Mouse (Mus musculus): Measurements from ENCODE around the gene Pxn. TPM values are rescaled to one million over a fixed set of nuclear protein-coding genes. Genes with fewer than 3 reads are reported as not detected.

The Pxn gene
- total and polyA plus RNA-seq, 2 experiments from 2014 or later, result 18.0 to 41.0 TPM

DNA sequence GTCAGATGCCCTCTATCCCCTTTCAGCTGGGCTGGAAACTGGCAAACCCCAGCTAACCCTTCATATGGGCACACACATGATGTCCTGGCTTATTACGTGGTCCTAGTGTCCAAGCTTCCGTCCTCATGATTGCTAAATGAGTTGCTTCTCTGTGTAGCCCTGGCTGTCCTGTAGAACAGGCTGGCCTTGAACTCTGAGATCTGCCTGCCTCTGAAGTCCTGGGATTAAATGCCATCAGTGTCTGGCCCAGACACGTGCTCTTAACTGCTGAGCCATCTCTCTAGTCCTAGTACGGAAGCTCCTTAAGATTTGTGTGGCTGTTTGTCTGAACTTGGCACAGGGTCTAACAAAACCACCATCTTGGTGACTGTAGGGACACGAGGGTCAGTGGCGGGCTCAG lies 97.1 kb downstream of the Pxn start:
- Histone ChIP-seq H3K9me3 (ENCODE audit: low read length) (no peaks in the 10 kb centered on the region), H3K4me3 (ENCODE audit: low read length) (no peak overlapping the region), H3K4me2 (ENCODE audit: low read depth, low read length) (no peak overlapping the region), H3K27ac (no peak overlapping the region), H3K4me1 (ENCODE audit: insufficient read depth, low read length) (no peaks in the 10 kb centered on the region), H3K27me3 (ENCODE audit: insufficient read depth, low read length) (no peaks in the 10 kb centered on the region), H3K36me3 (ENCODE audit: insufficient read depth, low read length) (peaks cover 77% of the 10 kb centered on the region), H3K9ac (replicated peaks; ENCODE audit: low read length) (no peak overlapping the region)
- 95% methylated on average over 6 of the region's 6 CpGs for WGBS
- no peak for TF ChIP-seq CTCF (IDR thresholded peaks at IDR 0.05; ENCODE audit: low read depth)
- DNase-seq (ENCODE audit: low spot score), result no peak
- no peak for ATAC-seq

Small RNA genes lying within 50 kb of the gene (microRNA-seq; reads per million reads assigned to microRNA genes)
- gene Mir7029, result 0.35 to 0.36 reads per million in 2 experiments

Other genes starting within 250 kb of the Pxn start
- gene Rnf10, start 233.8 kb upstream of the Pxn start, total RNA-seq (2014; rRNA removed), result 108 and 112 TPM in 2 replicates
- gene Rnf10, start 233.8 kb upstream of the Pxn start, polyA plus RNA-seq (2015; fragmentation: Nextera tagmentation; extraction: Ambion mirVana), result 141 and 145 TPM in 2 replicates
- gene Coq5, start 227.0 kb upstream of the Pxn start, total RNA-seq (2014; rRNA removed), result 30.5 and 31.4 TPM in 2 replicates
- 47.1 and 47.5 TPM in 2 replicates for gene Coq5, start 227.0 kb upstream of the Pxn start, polyA plus RNA-seq (2015; fragmentation: Nextera tagmentation; extraction: Ambion mirVana)
- 184 and 239 TPM in 2 replicates for gene Dynll1, start 205.7 kb upstream of the Pxn start, total RNA-seq (2014; rRNA removed)
- gene Dynll1, start 205.7 kb upstream of the Pxn start, polyA plus RNA-seq (2015; fragmentation: Nextera tagmentation; extraction: Ambion mirVana), result 1,016 and 1,030 TPM in 2 replicates
- 42.5 and 47.5 TPM in 2 replicates for gene Srsf9, start 179.5 kb upstream of the Pxn start, total RNA-seq (2014; rRNA removed)
- 119 and 127 TPM in 2 replicates for gene Srsf9, start 179.5 kb upstream of the Pxn start, polyA plus RNA-seq (2015; fragmentation: Nextera tagmentation; extraction: Ambion mirVana)
- 22.4 and 25.1 TPM in 2 replicates for gene Gatc, start 165.5 kb upstream of the Pxn start, total RNA-seq (2014; rRNA removed)
- gene Gatc, start 165.5 kb upstream of the Pxn start, polyA plus RNA-seq (2015; fragmentation: Nextera tagmentation; extraction: Ambion mirVana), result 27.5 and 32.1 TPM in 2 replicates
- 12.4 and 18.4 TPM in 2 replicates for gene Triap1, start 165.5 kb upstream of the Pxn start, total RNA-seq (2014; rRNA removed)
- 59.2 and 61.6 TPM in 2 replicates for gene Triap1, start 165.5 kb upstream of the Pxn start, polyA plus RNA-seq (2015; fragmentation: Nextera tagmentation; extraction: Ambion mirVana)
- 1,147 and 1,391 TPM in 2 replicates for gene Cox6a1, start 157.7 kb upstream of the Pxn start, total RNA-seq (2014; rRNA removed)
- 1,694 and 1,700 TPM in 2 replicates for gene Cox6a1, start 157.7 kb upstream of the Pxn start, polyA plus RNA-seq (2015; fragmentation: Nextera tagmentation; extraction: Ambion mirVana)
- 75.9 and 88.1 TPM in 2 replicates for gene Msi1, start 77.1 kb upstream of the Pxn start, total RNA-seq (2014; rRNA removed)
- gene Msi1, start 77.1 kb upstream of the Pxn start, polyA plus RNA-seq (2015; fragmentation: Nextera tagmentation; extraction: Ambion mirVana), result 45.1 and 46.2 TPM in 2 replicates
- gene Pla2g1b, start 40.4 kb upstream of the Pxn start, total RNA-seq (2014; rRNA removed), result not detected in 2 replicates
- not detected in 2 replicates for gene Pla2g1b, start 40.4 kb upstream of the Pxn start, polyA plus RNA-seq (2015; fragmentation: Nextera tagmentation; extraction: Ambion mirVana)
- 25.8 and 33.7 TPM in 2 replicates for gene Sirt4, start 22.0 kb upstream of the Pxn start, total RNA-seq (2014; rRNA removed)
- gene Sirt4, start 22.0 kb upstream of the Pxn start, polyA plus RNA-seq (2015; fragmentation: Nextera tagmentation; extraction: Ambion mirVana), result 20.2 and 21.8 TPM in 2 replicates
- 1,557 and 1,861 TPM in 2 replicates for gene Rplp0, start 52.8 kb downstream of the Pxn start, total RNA-seq (2014; rRNA removed)
- gene Rplp0, start 52.8 kb downstream of the Pxn start, polyA plus RNA-seq (2015; fragmentation: Nextera tagmentation; extraction: Ambion mirVana), result 786 and 796 TPM in 2 replicates
- gene Gcn1l1, start 58.6 kb downstream of the Pxn start, total RNA-seq (2014; rRNA removed), result 73.4 and 81.7 TPM in 2 replicates
- 22.8 and 24.3 TPM in 2 replicates for gene Gcn1l1, start 58.6 kb downstream of the Pxn start, polyA plus RNA-seq (2015; fragmentation: Nextera tagmentation; extraction: Ambion mirVana)
- gene Rab35, start 125.2 kb downstream of the Pxn start, total RNA-seq (2014; rRNA removed), result 80.5 and 88.1 TPM in 2 replicates
- 22.2 and 25.3 TPM in 2 replicates for gene Rab35, start 125.2 kb downstream of the Pxn start, polyA plus RNA-seq (2015; fragmentation: Nextera tagmentation; extraction: Ambion mirVana)
- gene Bicdl1, start 224.9 kb downstream of the Pxn start, total RNA-seq (2014; rRNA removed), result 124 and 134 TPM in 2 replicates
- gene Bicdl1, start 224.9 kb downstream of the Pxn start, polyA plus RNA-seq (2015; fragmentation: Nextera tagmentation; extraction: Ambion mirVana), result 28.8 and 31.7 TPM in 2 replicates

All from hindbrain, postnatal 0 days (tissue).